Mouse (Mus musculus): ENCODE data around the gene Tas1r1.
A peak's percentile ranks its signal among the peaks of the same experiment; 100 is the strongest.

Gene Tas1r1

GRCm38 (mm10) chr4:152069245-152069644 is 30.9 kb upstream of the Tas1r1 start:
- no peaks in the 10 kb centered on the region for H3K36me3 ChIP-seq (ENCODE audit: insufficient read depth, low read length)
- H3K27me3 ChIP-seq (ENCODE audit: insufficient read depth, low read length) = peaks cover 8% of the 10 kb centered on the region; the same call in 1 of the 2 replicates
- peaks cover 37% of the 10 kb centered on the region for H3K4me1 ChIP-seq (replicated peaks; ENCODE audit: low read depth, low read length)
- H3K4me3 ChIP-seq (replicated peaks; ENCODE audit: low read length) = no peak overlapping the region
- TF ChIP-seq CTCF (conservative IDR thresholded peaks at IDR 0.05; ENCODE audit: low read length) (no peak), NANOG (IDR thresholded peaks at IDR 0.05; ENCODE audit: borderline replicate concordance, low read length) (no peak), POU5F1 (IDR thresholded peaks at IDR 0.05; ENCODE audit: borderline replicate concordance, low read length) (no peak)
- H3K9me3 ChIP-seq (ENCODE audit: low read length) = no peaks in the 10 kb centered on the region

- no peaks in the 10 kb centered on the region for H3K9me3 ChIP-seq (ENCODE audit: low read length)
- H3K27me3 ChIP-seq (ENCODE audit: insufficient read depth, low read length) = peaks cover under 1% of the 10 kb centered on the region; the same call in 1 of the 2 replicates
- TF ChIP-seq NANOG (IDR thresholded peaks at IDR 0.05; ENCODE audit: borderline replicate concordance, low read length) = no peak
- no peak for TF ChIP-seq POU5F1 (IDR thresholded peaks at IDR 0.05; ENCODE audit: borderline replicate concordance, low read length)
- TF ChIP-seq CTCF (conservative IDR thresholded peaks at IDR 0.05; ENCODE audit: low read length) = no peak
These were observed 29.9 kb upstream of the Tas1r1 start for GRCm38 (mm10) chr4:152068166-152068724.

GRCm38 (mm10) chr4:152067280-152067679 is 28.9 kb upstream of the Tas1r1 start:
- Histone ChIP-seq H3K27me3 (ENCODE audit: insufficient read depth, low read length) (no peaks in the 10 kb centered on the region), H3K4me1 (replicated peaks; ENCODE audit: low read depth, low read length) (peaks cover 33% of the 10 kb centered on the region), H3K4me3 (replicated peaks; ENCODE audit: low read length) (no peak overlapping the region), H3K36me3 (ENCODE audit: insufficient read depth, low read length) (peaks cover 5% of the 10 kb centered on the region), H3K9me3 (ENCODE audit: low read length) (no peaks in the 10 kb centered on the region)
- TF ChIP-seq NANOG (IDR thresholded peaks at IDR 0.05; ENCODE audit: borderline replicate concordance, low read length) = no peak

More at GRCm38 (mm10) chr4:152068166-152068724, 29.9 kb upstream of the Tas1r1 start:
- H3K36me3 ChIP-seq (ENCODE audit: insufficient read depth, low read length) = no peaks in the 10 kb centered on the region
- H3K4me1 ChIP-seq (replicated peaks; ENCODE audit: low read depth, low read length) = peaks cover 31% of the 10 kb centered on the region
- no peak overlapping the region for H3K4me3 ChIP-seq (replicated peaks; ENCODE audit: low read length)

- Histone ChIP-seq H3K4me1 (replicated peaks; ENCODE audit: low read depth, low read length) (peaks cover 58% of the 10 kb centered on the region), H3K4me3 (replicated peaks; ENCODE audit: low read length) (no peak overlapping the region), H3K36me3 (ENCODE audit: insufficient read depth, low read length) (peaks cover 52% of the 10 kb centered on the region), H3K27me3 (ENCODE audit: insufficient read depth, low read length) (no peaks in the 10 kb centered on the region), H3K9me3 (ENCODE audit: low read length) (no peaks in the 10 kb centered on the region)
- no peak for TF ChIP-seq POU5F1 (IDR thresholded peaks at IDR 0.05; ENCODE audit: borderline replicate concordance, low read length)
- TF ChIP-seq CTCF (conservative IDR thresholded peaks at IDR 0.05; ENCODE audit: low read length) = no peak
- TF ChIP-seq NANOG (IDR thresholded peaks at IDR 0.05; ENCODE audit: borderline replicate concordance, low read length) = no peak
These were observed 24.2 kb upstream of the Tas1r1 start for GRCm38 (mm10) chr4:152062390-152063110.

DNA sequence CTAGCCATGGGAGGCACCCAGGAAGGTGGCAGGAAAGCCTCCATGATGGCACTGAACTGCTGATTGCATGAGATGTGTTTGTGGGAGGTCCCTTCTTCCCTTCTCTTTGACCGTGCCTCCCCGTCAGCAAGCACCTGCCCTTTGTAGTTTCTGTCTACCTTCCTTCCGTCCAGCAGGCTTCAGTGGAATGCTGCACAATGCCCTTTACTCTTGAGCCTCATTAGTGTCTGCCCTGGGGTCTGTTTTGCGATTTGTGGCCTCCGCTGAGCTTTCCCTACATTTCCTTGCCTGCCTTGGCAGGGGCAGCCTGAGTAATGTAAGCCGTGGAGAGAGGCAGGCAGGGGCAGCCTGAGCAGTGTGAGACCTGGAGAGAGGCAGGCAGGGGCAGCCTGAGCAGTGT is 6.2 kb upstream of the Tas1r1 start:
- Histone ChIP-seq H3K36me3 (ENCODE audit: insufficient read depth, low read length) (peaks cover 93% of the 10 kb centered on the region), H3K27me3 (ENCODE audit: insufficient read depth, low read length) (no peaks in the 10 kb centered on the region), H3K4me1 (replicated peaks; ENCODE audit: low read depth, low read length) (peaks cover 72% of the 10 kb centered on the region), H3K9me3 (ENCODE audit: low read length) (no peaks in the 10 kb centered on the region), H3K4me3 (replicated peaks; ENCODE audit: low read length) (peak overlapping the region; percentile 13; the same call in 1 of the 2 replicates)
- TF ChIP-seq CTCF (conservative IDR thresholded peaks at IDR 0.05; ENCODE audit: low read length) (no peak), POU5F1 (IDR thresholded peaks at IDR 0.05; ENCODE audit: borderline replicate concordance, low read length) (no peak), NANOG (IDR thresholded peaks at IDR 0.05; ENCODE audit: borderline replicate concordance, low read length) (no peak)

DNA sequence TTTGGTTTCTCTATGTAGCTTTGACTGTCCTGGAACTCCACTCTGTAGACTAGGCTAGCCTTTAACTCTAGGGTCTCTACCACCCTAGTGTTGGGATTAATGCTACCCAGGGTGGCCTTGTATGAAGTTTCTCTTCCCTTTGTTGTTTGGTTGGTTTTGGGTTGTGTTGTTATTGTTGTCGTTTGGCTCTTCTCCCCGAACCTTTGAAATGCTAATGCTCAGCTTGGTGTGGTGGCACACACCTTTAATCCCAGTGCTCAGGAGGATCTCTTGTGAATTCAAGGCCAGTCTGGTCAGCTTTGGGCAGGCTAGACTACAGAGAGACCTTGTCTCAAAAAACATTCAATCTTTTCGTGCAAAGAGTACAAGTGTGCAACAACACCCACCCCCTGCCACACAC is 4.8 kb upstream of the Tas1r1 start:
- Histone ChIP-seq H3K4me1 (replicated peaks; ENCODE audit: low read depth, low read length) (peaks cover 80% of the 10 kb centered on the region), H3K9me3 (ENCODE audit: low read length) (no peaks in the 10 kb centered on the region), H3K4me3 (replicated peaks; ENCODE audit: low read length) (peak overlapping the region; percentile 26; the same call in 1 of the 2 replicates), H3K27me3 (ENCODE audit: insufficient read depth, low read length) (no peaks in the 10 kb centered on the region), H3K36me3 (ENCODE audit: insufficient read depth, low read length) (peaks cover 80% of the 10 kb centered on the region)
- TF ChIP-seq CTCF (conservative IDR thresholded peaks at IDR 0.05; ENCODE audit: low read length) (no peak), NANOG (IDR thresholded peaks at IDR 0.05; ENCODE audit: borderline replicate concordance, low read length) (peak; percentile 10; the same call in 1 of the 2 replicates)

GRCm38 (mm10) chr4:152041924-152042641 is 3.7 kb upstream of the Tas1r1 start:
- H3K4me3 ChIP-seq (replicated peaks; ENCODE audit: low read length) = peak overlapping the region; percentile 99
- H3K36me3 ChIP-seq (ENCODE audit: insufficient read depth, low read length) = peaks cover 69% of the 10 kb centered on the region
- TF ChIP-seq POU5F1 (IDR thresholded peaks at IDR 0.05; ENCODE audit: borderline replicate concordance, low read length) = no peak
- no peak for TF ChIP-seq CTCF (conservative IDR thresholded peaks at IDR 0.05; ENCODE audit: low read length)
- TF ChIP-seq NANOG (IDR thresholded peaks at IDR 0.05; ENCODE audit: borderline replicate concordance, low read length) = no peak
- no peaks in the 10 kb centered on the region for H3K27me3 ChIP-seq (ENCODE audit: insufficient read depth, low read length)
- H3K4me1 ChIP-seq (replicated peaks; ENCODE audit: low read depth, low read length) = peaks cover 81% of the 10 kb centered on the region
- no peaks in the 10 kb centered on the region for H3K9me3 ChIP-seq (ENCODE audit: low read length)

DNA sequence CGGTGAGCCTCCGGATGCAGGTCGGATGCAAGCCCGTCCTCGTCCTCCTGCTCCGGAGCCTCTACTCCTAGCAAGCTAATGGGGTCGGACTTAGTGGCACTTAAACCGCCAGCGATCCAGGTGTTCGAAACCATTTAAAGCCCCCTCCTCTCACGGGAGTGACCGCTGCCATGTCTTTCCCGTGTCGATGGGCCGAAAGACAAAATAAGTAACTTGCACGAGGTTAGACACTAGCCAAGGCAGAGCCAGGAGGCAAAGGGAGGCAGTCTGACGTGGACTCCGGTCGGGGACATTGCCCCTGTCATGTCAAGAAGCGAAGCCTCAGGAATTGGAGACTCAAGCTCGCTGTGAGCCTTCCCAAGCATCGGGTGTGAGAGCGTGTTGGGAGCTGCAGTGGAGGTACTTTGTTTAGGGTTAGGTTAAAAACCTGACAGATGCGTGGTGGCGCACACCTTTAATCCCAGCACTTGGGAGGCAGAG is 1.5 kb upstream of the Tas1r1 start:
- Histone ChIP-seq H3K36me3 (ENCODE audit: insufficient read depth, low read length) (peaks cover 47% of the 10 kb centered on the region), H3K9me3 (ENCODE audit: low read length) (no peaks in the 10 kb centered on the region), H3K27me3 (ENCODE audit: insufficient read depth, low read length) (no peaks in the 10 kb centered on the region), H3K4me3 (replicated peaks; ENCODE audit: low read length) (peak overlapping the region; percentile 99), H3K4me1 (replicated peaks; ENCODE audit: low read depth, low read length) (peaks cover 73% of the 10 kb centered on the region)
- no peak for TF ChIP-seq POU5F1 (IDR thresholded peaks at IDR 0.05; ENCODE audit: borderline replicate concordance, low read length)
- no peak for TF ChIP-seq NANOG (IDR thresholded peaks at IDR 0.05; ENCODE audit: borderline replicate concordance, low read length)
- no peak for TF ChIP-seq CTCF (conservative IDR thresholded peaks at IDR 0.05; ENCODE audit: low read length)

Data from E14TG2a.4 (cell line).